Mouse (Mus musculus) fibroblast of lung, adult 2 months (primary cell): ENCODE measurements around the gene Lifr.

Source experiments
- DNase-seq: peaks from one replicate; pipeline ENCODE4 v3.0.0-alpha.2; 2011; ENCODE audit warnings: low read depth

Gene Lifr

GRCm38 (mm10) chr15:7080916-7081626, 9.3 kb upstream of the Lifr start:
- DNase-seq: no peak

GRCm38 (mm10) chr15:7081795-7082194, 8.6 kb upstream of the Lifr start:
- no peak for DNase-seq

- no peak for DNase-seq
Measured at GRCm38 (mm10) chr15:7082901-7083300, 7.5 kb upstream of the Lifr start.

- no peak for DNase-seq
Measured at GRCm38 (mm10) chr15:7084780-7085497, 5.5 kb upstream of the Lifr start.

GRCm38 (mm10) chr15:7088691-7089090, 1.7 kb upstream of the Lifr start:
- no peak for DNase-seq

- peak; percentile 46 for DNase-seq
Measured at GRCm38 (mm10) chr15:7092321-7092720, 1.9 kb downstream of the Lifr start.

- no peak for DNase-seq
Measured at GRCm38 (mm10) chr15:7099406-7099805, 9.0 kb downstream of the Lifr start.

GRCm38 (mm10) chr15:7100226-7100625, 9.8 kb downstream of the Lifr start:
- peak; percentile 38 for DNase-seq

- no peak for DNase-seq
Measured at GRCm38 (mm10) chr15:7103051-7103450, 12.6 kb downstream of the Lifr start.

- DNase-seq: no peak
Measured at GRCm38 (mm10) chr15:7105224-7105623, 14.8 kb downstream of the Lifr start.

GRCm38 (mm10) chr15:7108160-7108559, 17.7 kb downstream of the Lifr start:
- DNase-seq: no peak

- DNase-seq: no peak
Measured at GRCm38 (mm10) chr15:7112227-7112907, 22.0 kb downstream of the Lifr start.

GRCm38 (mm10) chr15:7113906-7114305, 23.5 kb downstream of the Lifr start:
- DNase-seq: no peak

- no peak for DNase-seq
Measured at GRCm38 (mm10) chr15:7115326-7116003, 25.1 kb downstream of the Lifr start.

GRCm38 (mm10) chr15:7116216-7116615, 25.8 kb downstream of the Lifr start:
- DNase-seq: no peak

GRCm38 (mm10) chr15:7116699-7117098, 26.3 kb downstream of the Lifr start:
- DNase-seq: no peak

GRCm38 (mm10) chr15:7117944-7118343, 27.5 kb downstream of the Lifr start:
- DNase-seq: peak; percentile 36

GRCm38 (mm10) chr15:7118849-7119248, 28.4 kb downstream of the Lifr start:
- DNase-seq: peak; percentile 30

- DNase-seq: no peak
Measured at GRCm38 (mm10) chr15:7119930-7120512, 29.6 kb downstream of the Lifr start.

- no peak for DNase-seq
Measured at GRCm38 (mm10) chr15:7123781-7124450, 33.5 kb downstream of the Lifr start.

GRCm38 (mm10) chr15:7126171-7126570, 35.8 kb downstream of the Lifr start:
- no peak for DNase-seq
